Mouse (Mus musculus): ENCODE measurements around the gene Rpa1.

DNA sequence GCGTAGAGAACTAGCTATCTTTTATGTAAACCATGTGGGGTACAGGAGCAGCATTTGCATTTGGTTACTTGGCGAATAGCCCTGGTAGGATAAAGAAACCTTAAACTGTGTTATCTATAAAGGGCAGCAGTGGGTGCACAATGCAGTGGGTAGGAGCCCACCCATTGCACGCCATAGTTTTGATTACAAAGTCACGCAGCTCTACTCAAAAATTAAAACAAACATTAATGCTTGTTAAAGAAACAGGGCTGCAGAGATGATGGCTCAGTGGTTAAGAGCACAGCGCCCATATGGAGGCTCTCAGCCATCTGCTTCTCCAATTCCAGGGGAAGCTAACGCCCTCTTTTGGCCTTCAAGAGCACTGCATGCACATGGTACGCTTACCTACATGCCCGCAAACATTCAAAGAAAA is 24.8 kb downstream of the Rpa1 start:
- TF ChIP-seq CTCF (IDR thresholded peaks at IDR 0.05; ENCODE audit: borderline replicate concordance, control insufficient read depth, extremely low read depth, insufficient read depth, low read length, poor library complexity) (no peak), POLR2A (IDR thresholded peaks at IDR 0.05; ENCODE audit: control insufficient read depth, extremely low read depth, insufficient read depth, low read length, poor library complexity) (no peak)
